Mouse (Mus musculus): ENCODE results near the gene Gm49425.
"Not testable (repeated sequence)": the region's sequence is repeated elsewhere in the genome, so short reads cannot be mapped to it uniquely, and the experiment has no call there.

Gm49425 gene

GRCm38 (mm10) chr15:101517161-101517560 is at the start of gene Gm49425:
Gene Gm49425, minus strand, starts transcription at chr15:101517261.
- DNase-seq, result not testable (repeated sequence)

GRCm38 (mm10) chr15:101562850-101563249 is 45.8 kb upstream of the Gm49425 start, which contains the start of gene Krt90:
Gene Krt90, minus strand, starts transcription at chr15:101562950.
- DNase-seq, result no peak

- no peak for DNase-seq
These were observed 41.1 kb upstream of the Gm49425 start for GRCm38 (mm10) chr15:101558034-101558646.

GRCm38 (mm10) chr15:101553169-101553568 is 36.1 kb upstream of the Gm49425 start:
- DNase-seq, result no peak

GRCm38 (mm10) chr15:101552188-101552587 is 35.1 kb upstream of the Gm49425 start:
- no peak for DNase-seq

GRCm38 (mm10) chr15:101550567-101550966 is 33.5 kb upstream of the Gm49425 start, which contains the start of gene Krt82:
Gene Krt82, minus strand, starts transcription at chr15:101550667.
- no peak for DNase-seq

GRCm38 (mm10) chr15:101544478-101544877 is 27.4 kb upstream of the Gm49425 start:
- no peak for DNase-seq

GRCm38 (mm10) chr15:101542543-101542942 is 25.5 kb upstream of the Gm49425 start:
- DNase-seq, result no peak

GRCm38 (mm10) chr15:101538580-101538900 is 21.5 kb upstream of the Gm49425 start:
- DNase-seq, result no peak

GRCm38 (mm10) chr15:101537864-101538579 is 21.0 kb upstream of the Gm49425 start:
- DNase-seq, result no peak

GRCm38 (mm10) chr15:101536054-101536850 is 19.2 kb upstream of the Gm49425 start:
- no peak for DNase-seq

- no peak for DNase-seq
These were observed 15.7 kb upstream of the Gm49425 start, which contains the start of gene Krt84 for GRCm38 (mm10) chr15:101532720-101533119. Gene Krt84, minus strand, starts transcription at chr15:101532820.

- no peak for DNase-seq
These were observed 5.6 kb upstream of the Gm49425 start for GRCm38 (mm10) chr15:101522556-101523232.

- peak; percentile 54 for DNase-seq
These were observed 2.7 kb upstream of the Gm49425 start for GRCm38 (mm10) chr15:101519792-101520191.

GRCm38 (mm10) chr15:101508247-101508646 is 8.8 kb downstream of the Gm49425 start:
- DNase-seq, result no peak

GRCm38 (mm10) chr15:101506896-101507758 is 9.9 kb downstream of the Gm49425 start:
- no peak for DNase-seq

- no peak for DNase-seq
These were observed 19.9 kb downstream of the Gm49425 start for GRCm38 (mm10) chr15:101497181-101497580.

- no peak for DNase-seq
These were observed 21.8 kb downstream of the Gm49425 start for GRCm38 (mm10) chr15:101495266-101495665.

GRCm38 (mm10) chr15:101494203-101494602 is 22.9 kb downstream of the Gm49425 start:
- no peak for DNase-seq

GRCm38 (mm10) chr15:101493713-101494112 is 23.3 kb downstream of the Gm49425 start:
- no peak for DNase-seq

GRCm38 (mm10) chr15:101492718-101493117 is 24.3 kb downstream of the Gm49425 start:
- DNase-seq, result no peak

GRCm38 (mm10) chr15:101491431-101491830 is 25.6 kb downstream of the Gm49425 start, which contains the start of gene Krt83:
Gene Krt83, minus strand, starts transcription at chr15:101491512.
- DNase-seq, result no peak
